Mouse (Mus musculus): ENCODE measurements around the gene Psmd1. TPM values are rescaled to one million over a fixed set of nuclear protein-coding genes. Genes with fewer than 3 reads are reported as not detected.

Gene Psmd1
- polyA plus RNA-seq, 1 experiment: 83.4 TPM

DNA sequence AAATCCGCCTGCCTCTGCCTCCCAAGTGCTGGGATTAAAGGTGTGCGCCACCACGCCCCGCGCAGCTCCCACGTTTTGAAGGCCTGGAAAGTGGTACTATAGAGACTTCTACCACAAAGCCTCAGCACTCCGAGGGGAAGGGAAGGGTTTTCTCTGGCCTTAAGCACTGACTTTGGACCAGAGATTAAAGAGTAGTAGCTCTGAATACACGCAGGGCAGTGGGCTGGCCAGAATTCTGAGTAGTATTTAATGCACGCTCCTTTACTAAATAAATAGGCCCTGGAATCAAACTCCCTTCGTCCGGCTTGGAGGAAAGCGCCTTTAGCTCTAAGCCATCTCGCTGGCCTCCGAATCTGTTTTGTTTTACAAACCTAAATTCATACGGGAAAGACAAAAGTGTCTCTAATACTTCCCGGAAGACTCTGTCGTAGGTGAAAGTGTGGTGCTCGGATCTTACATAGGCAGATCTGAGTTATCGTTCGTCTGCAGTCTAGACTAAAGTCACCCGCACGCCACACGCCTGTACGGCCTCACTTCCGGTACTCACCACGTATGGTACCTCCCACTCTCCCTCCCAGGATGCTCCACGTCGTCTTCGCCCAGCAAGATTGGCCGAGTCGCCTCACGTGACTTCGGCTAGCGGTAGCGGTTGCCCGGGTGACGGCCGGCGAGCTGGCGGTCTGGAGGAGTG is 90.1 kb downstream of the Psmd1 start, which contains the start of gene Armc9:
Gene Armc9 (plus strand): TSS at position 648 of the 691 bp plus-strand sequence.
- TF ChIP-seq POLR2A (IDR thresholded peaks at IDR 0.05; ENCODE audit: borderline replicate concordance, low read depth, low read length): no peak
- TF ChIP-seq CTCF (IDR thresholded peaks at IDR 0.05; ENCODE audit: low read depth, low read length): no peak
- peaks cover 9% of the 10 kb centered on the region for H3K4me1 ChIP-seq (ENCODE audit: control insufficient read depth, insufficient read depth, low read length)
- H3K27ac ChIP-seq (ENCODE audit: insufficient read depth, low read depth, low read length): peak within 1 kb of the TSS; percentile 76
- peak within 1 kb of the TSS; percentile 79 for H3K4me3 ChIP-seq (ENCODE audit: insufficient read depth, low read length)

GRCm38 (mm10) chr1:86154824-86155164 is 90.6 kb downstream of the Psmd1 start:
- Histone ChIP-seq H3K4me1 (ENCODE audit: control insufficient read depth, insufficient read depth, low read length) (peaks cover 9% of the 10 kb centered on the region), H3K27ac (ENCODE audit: insufficient read depth, low read depth, low read length) (no peak overlapping the region), H3K4me3 (ENCODE audit: insufficient read depth, low read length) (peak overlapping the region; percentile 79)
- TF ChIP-seq POLR2A (IDR thresholded peaks at IDR 0.05; ENCODE audit: borderline replicate concordance, low read depth, low read length) (no peak), CTCF (IDR thresholded peaks at IDR 0.05; ENCODE audit: low read depth, low read length) (no peak)

GRCm38 (mm10) chr1:86156075-86156474 is 91.9 kb downstream of the Psmd1 start:
- TF ChIP-seq POLR2A (IDR thresholded peaks at IDR 0.05; ENCODE audit: borderline replicate concordance, low read depth, low read length): no peak
- TF ChIP-seq CTCF (IDR thresholded peaks at IDR 0.05; ENCODE audit: low read depth, low read length): no peak
- H3K4me3 ChIP-seq (ENCODE audit: insufficient read depth, low read length): no peak overlapping the region
- H3K4me1 ChIP-seq (ENCODE audit: control insufficient read depth, insufficient read depth, low read length): peaks cover 9% of the 10 kb centered on the region

DNA sequence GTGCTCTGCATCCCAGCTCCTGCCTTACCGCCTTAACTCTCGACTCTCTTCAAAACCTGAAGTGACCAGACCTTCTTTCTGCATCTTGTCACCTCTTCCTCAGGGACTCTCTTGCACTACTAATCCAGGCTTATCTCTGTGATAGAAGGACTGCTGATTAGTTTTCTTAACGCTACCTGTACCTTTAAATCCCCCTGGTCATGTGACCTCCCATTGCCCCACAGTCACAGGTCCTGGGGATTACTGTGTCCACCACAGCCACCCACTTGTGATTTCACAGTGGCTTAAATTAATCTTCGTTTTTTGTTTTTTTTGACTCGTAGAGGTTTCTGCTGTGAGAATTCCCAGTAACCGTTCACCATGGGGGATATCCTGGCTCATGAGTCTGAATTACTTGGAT is 92.4 kb downstream of the Psmd1 start:
- no peak overlapping the region for H3K4me3 ChIP-seq (ENCODE audit: insufficient read depth, low read length)
- no peak overlapping the region for H3K27ac ChIP-seq (ENCODE audit: insufficient read depth, low read depth, low read length)
- peaks cover 9% of the 10 kb centered on the region for H3K4me1 ChIP-seq (ENCODE audit: control insufficient read depth, insufficient read depth, low read length)
- TF ChIP-seq CTCF (IDR thresholded peaks at IDR 0.05; ENCODE audit: low read depth, low read length) (no peak), POLR2A (IDR thresholded peaks at IDR 0.05; ENCODE audit: borderline replicate concordance, low read depth, low read length) (no peak)

More at GRCm38 (mm10) chr1:86156075-86156474, 91.9 kb downstream of the Psmd1 start:
- no peak overlapping the region for H3K27ac ChIP-seq (ENCODE audit: insufficient read depth, low read depth, low read length)

DNA sequence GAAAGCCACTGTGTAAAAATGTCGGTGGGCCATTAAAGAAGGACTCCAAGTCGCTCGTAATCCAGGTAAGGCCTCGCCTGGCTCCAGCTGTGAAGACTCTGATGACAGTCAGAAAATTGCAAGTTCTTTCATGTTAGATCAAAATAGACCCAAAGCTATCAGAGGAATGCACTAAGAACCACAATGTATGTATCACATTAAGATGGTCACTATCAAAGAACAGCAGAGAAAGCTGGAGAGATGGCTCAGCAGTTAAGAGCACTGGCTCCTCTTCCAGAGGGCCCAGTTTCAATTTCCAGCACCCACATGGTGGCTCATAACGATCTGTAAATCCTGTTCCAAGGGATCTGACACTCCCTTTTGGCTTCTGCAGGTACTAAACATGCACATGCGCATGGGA is 95.9 kb downstream of the Psmd1 start:
- H3K27ac ChIP-seq (ENCODE audit: insufficient read depth, low read depth, low read length): no peak overlapping the region
- TF ChIP-seq POLR2A (IDR thresholded peaks at IDR 0.05; ENCODE audit: borderline replicate concordance, low read depth, low read length) (no peak), CTCF (IDR thresholded peaks at IDR 0.05; ENCODE audit: low read depth, low read length) (no peak)

GRCm38 (mm10) chr1:86160479-86160878 is 96.3 kb downstream of the Psmd1 start:
- Histone ChIP-seq H3K4me3 (ENCODE audit: insufficient read depth, low read length) (no peak overlapping the region), H3K4me1 (ENCODE audit: control insufficient read depth, insufficient read depth, low read length) (peaks cover 1% of the 10 kb centered on the region; the same call in 1 of the 2 replicates), H3K27ac (ENCODE audit: insufficient read depth, low read depth, low read length) (no peak overlapping the region)
- TF ChIP-seq POLR2A (IDR thresholded peaks at IDR 0.05; ENCODE audit: borderline replicate concordance, low read depth, low read length): no peak
- TF ChIP-seq CTCF (IDR thresholded peaks at IDR 0.05; ENCODE audit: low read depth, low read length): no peak

More for the DNA sequence above, 95.9 kb downstream of the Psmd1 start:
- Histone ChIP-seq H3K4me3 (ENCODE audit: insufficient read depth, low read length) (no peak overlapping the region), H3K4me1 (ENCODE audit: control insufficient read depth, insufficient read depth, low read length) (peaks cover 6% of the 10 kb centered on the region)

- Histone ChIP-seq H3K27ac (ENCODE audit: insufficient read depth, low read depth, low read length) (no peak overlapping the region), H3K4me1 (ENCODE audit: control insufficient read depth, insufficient read depth, low read length) (no peaks in the 10 kb centered on the region), H3K4me3 (ENCODE audit: insufficient read depth, low read length) (no peak overlapping the region)
- TF ChIP-seq CTCF (IDR thresholded peaks at IDR 0.05; ENCODE audit: low read depth, low read length) (no peak), POLR2A (IDR thresholded peaks at IDR 0.05; ENCODE audit: borderline replicate concordance, low read depth, low read length) (no peak)
These were observed 96.9 kb downstream of the Psmd1 start for GRCm38 (mm10) chr1:86161061-86161460.

DNA sequence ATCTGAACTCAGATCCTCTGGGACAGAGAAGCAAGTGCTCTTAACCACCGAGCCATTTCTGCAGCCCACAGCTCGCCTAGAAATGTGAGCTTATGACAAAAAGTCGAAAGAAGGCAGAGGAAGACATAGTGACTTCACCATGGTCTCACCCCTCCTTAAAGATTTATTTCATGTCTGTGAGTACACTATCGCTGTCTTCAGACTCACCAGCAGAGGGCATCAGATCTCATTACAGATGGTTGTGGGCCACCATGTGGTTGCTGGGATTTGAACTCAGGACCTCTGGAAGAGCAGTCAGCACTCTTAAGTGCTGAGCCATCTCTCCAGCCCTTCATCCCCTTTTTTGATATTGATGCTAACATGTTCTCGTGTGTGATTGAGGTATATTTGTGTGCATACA is 110.4 kb downstream of the Psmd1 start:
- no peak overlapping the region for H3K4me3 ChIP-seq (ENCODE audit: insufficient read depth, low read length)
- no peak overlapping the region for H3K27ac ChIP-seq (ENCODE audit: insufficient read depth, low read depth, low read length)
- H3K4me1 ChIP-seq (ENCODE audit: control insufficient read depth, insufficient read depth, low read length): no peaks in the 10 kb centered on the region
- TF ChIP-seq POLR2A (IDR thresholded peaks at IDR 0.05; ENCODE audit: borderline replicate concordance, low read depth, low read length) (no peak), CTCF (IDR thresholded peaks at IDR 0.05; ENCODE audit: low read depth, low read length) (no peak; the same call in 1 of the 2 replicates)

- TF ChIP-seq POLR2A (IDR thresholded peaks at IDR 0.05; ENCODE audit: borderline replicate concordance, low read depth, low read length): no peak
- no peak for TF ChIP-seq CTCF (IDR thresholded peaks at IDR 0.05; ENCODE audit: low read depth, low read length)
- Histone ChIP-seq H3K4me3 (ENCODE audit: insufficient read depth, low read length) (no peak overlapping the region), H3K4me1 (ENCODE audit: control insufficient read depth, insufficient read depth, low read length) (no peaks in the 10 kb centered on the region), H3K27ac (ENCODE audit: insufficient read depth, low read depth, low read length) (no peak overlapping the region)
These were observed 111.9 kb downstream of the Psmd1 start for GRCm38 (mm10) chr1:86176066-86176465.

GRCm38 (mm10) chr1:86178462-86179253 is 114.5 kb downstream of the Psmd1 start:
- no peaks in the 10 kb centered on the region for H3K4me1 ChIP-seq (ENCODE audit: control insufficient read depth, insufficient read depth, low read length)
- H3K4me3 ChIP-seq (ENCODE audit: insufficient read depth, low read length): no peak overlapping the region
- TF ChIP-seq POLR2A (IDR thresholded peaks at IDR 0.05; ENCODE audit: borderline replicate concordance, low read depth, low read length) (no peak), CTCF (IDR thresholded peaks at IDR 0.05; ENCODE audit: low read depth, low read length) (peak; percentile 100)
- no peak overlapping the region for H3K27ac ChIP-seq (ENCODE audit: insufficient read depth, low read depth, low read length)
